Mouse (Mus musculus): ENCODE data around the gene Ahdc1. TPM values are rescaled to one million over a fixed set of nuclear protein-coding genes. Genes with fewer than 3 reads are reported as not detected.

The Ahdc1 gene
- total RNA-seq, 2 experiments from 2014 or later, result 2.9 TPM; not detected in 1

DNA sequence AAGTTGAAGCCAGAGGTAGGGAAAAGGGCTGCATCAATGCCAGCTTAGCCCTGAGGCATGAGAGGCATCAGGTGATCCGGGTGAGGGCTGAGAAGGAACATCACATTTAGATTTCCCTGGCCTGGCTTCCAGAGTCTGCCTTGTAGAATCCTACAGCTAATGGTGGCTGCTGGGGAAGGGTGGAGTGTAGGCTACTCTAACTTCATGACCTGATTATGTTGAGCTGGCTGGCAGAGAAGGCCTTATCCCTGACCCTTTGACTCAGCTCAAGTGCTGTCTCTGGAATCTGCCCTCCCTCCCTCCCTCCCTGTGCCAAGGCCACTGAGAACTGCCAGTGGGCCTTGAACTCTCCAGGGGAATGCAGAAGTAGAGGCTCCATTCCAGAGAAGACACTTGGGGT is 24.4 kb downstream of the Ahdc1 start:
- no peak for ATAC-seq (replicated peaks; ENCODE audit: low FRiP score, poor library complexity, severe bottlenecking)

DNA sequence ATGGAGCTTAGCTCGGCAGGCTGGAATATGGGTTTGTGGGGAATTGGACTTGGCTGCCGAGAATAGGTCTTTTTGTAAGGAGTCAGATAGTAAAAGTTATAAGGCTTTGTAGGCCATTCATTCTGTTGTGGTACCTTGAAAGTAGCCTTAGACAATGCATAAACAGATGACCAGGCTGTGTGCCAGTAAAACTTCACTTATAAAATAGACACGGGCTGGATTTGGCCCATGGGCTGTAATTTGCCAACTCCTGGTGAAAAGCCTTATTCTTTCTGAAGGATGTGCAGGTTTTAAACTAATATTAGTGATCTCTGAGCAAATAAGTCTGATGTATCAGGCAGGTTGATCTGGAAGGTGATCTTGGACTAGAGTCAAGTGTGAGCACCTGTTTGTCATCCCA is 24.9 kb downstream of the Ahdc1 start:
- ATAC-seq (replicated peaks; ENCODE audit: low FRiP score, poor library complexity, severe bottlenecking), result no peak

DNA sequence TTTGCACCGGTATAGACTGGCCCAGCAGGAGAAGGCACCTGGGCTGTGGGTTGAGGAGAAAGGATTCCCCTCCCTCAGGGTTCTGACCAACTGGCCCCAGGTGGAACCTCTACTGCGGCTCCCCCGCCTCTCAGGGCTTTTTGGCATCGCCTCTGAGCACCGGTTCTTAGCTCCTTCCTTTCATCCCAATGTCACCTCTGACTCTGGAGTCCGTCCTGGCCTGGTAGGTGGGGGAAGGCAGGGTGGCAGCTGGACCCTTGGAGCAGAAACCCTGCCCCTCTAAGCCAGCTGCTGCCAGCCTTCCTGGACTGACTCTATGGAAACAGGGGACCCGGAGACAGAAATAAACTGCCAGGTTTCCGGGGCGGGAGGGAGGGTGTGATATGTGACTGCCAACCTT is 26.2 kb downstream of the Ahdc1 start:
- ATAC-seq (replicated peaks; ENCODE audit: low FRiP score, poor library complexity, severe bottlenecking), result no peak

DNA sequence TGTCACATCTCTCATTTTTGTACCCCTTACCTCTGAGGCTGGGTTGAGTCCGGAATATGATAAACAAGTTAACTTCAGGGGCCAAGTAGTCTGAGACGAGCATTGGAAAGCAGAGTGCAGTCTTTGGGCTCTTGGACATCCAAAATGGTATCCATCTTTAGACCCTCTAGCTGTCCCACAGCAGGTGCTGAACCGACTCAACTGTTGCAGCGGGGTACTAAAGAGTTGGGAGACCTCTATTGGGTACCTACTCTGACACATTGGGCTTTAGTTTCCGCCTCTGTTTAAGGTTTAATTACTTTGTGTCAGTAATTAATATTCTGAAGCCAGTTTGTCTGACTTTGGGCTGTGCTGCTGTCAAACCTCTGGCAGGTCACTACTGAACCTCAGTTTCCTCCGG is 26.7 kb downstream of the Ahdc1 start:
- no peak for ATAC-seq (replicated peaks; ENCODE audit: low FRiP score, poor library complexity, severe bottlenecking)

DNA sequence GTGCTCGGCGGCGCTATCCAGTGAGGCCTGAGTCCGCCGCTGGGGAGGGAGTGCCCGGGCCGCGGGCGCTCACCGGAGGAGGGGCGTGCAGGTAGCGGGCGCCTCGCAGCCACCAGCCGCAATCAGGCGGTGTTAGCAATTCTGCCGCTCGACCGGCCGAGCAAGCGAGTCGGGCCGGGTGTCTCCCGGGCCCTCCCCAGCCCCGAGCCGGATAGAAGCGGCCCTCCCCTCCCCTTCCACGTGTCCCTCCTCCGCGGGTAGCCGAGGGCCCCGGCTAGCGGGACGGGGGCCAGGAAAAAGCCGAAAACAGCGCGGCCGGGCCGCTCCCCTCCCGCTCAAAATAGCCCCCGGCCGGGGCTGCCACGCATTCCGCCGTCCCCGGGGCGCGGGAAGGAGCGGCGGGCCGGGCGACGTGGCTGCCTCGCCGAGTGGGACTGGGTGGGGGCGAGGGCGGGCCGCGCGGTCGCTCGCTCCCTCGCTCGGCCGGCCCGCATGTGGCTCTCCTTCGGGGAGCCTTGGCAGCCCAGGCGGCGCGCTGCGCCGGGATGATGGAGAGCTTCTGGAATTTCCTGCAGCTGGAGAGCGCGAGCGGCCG is 27.6 kb downstream of the Ahdc1 start:
- no peak for ATAC-seq (replicated peaks; ENCODE audit: low FRiP score, poor library complexity, severe bottlenecking)

DNA sequence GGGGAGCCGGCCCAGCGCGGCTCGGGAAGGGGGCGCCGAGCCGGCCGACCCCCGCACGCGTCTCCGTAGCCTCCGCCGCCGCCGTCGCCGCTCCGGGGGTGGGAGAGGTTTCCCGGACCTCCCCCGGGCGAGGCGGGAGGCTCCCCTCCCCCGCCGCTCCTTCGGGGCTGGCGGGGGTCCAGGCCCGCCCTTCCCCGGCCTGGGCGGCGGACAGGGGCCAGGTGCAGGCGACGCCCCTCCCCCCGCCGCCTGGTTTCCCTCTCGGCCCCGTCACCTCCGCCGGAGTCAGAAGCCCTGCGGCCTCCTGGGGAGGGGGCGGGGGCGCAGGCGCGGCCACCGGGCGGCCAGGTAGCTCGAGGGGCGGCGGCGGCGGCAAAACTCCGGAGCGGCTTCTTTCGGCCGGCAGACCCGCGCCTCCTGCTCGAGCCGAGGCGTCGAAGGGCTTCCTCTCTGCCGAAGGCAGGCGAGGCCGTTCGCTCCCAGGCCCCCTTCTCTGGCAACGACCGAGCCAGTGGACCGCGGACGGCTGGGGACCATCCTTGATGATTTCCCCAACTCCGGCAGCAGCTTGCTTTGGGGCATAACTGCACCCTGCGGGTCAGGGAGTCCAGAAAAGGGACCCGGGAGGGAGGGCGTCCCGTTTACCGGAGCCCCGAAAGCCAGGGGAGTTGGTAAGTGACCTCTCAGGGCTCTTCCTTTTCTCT is 28.2 kb downstream of the Ahdc1 start:
- ATAC-seq (replicated peaks; ENCODE audit: low FRiP score, poor library complexity, severe bottlenecking), result no peak

DNA sequence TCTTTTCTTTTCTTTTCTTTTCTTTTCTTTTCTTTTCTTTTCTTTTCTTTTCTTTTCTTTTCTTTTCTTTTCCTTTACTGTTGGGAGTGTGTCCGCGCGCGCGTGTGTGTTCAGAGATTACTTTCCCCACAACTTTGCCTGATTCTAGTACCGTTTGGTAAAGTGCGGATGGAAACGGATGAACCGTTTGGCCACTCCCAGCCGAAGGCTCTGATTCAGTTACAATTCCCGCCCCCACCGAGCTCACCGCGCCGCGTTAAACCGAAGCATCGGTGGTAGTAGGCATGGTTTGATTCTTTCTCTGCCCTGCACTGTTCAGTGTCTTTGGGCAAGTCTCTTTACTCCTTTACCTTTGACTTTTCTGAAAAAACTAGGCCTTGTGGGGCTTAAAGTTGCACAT is 28.8 kb downstream of the Ahdc1 start:
- no peak for ATAC-seq (replicated peaks; ENCODE audit: low FRiP score, poor library complexity, severe bottlenecking)

DNA sequence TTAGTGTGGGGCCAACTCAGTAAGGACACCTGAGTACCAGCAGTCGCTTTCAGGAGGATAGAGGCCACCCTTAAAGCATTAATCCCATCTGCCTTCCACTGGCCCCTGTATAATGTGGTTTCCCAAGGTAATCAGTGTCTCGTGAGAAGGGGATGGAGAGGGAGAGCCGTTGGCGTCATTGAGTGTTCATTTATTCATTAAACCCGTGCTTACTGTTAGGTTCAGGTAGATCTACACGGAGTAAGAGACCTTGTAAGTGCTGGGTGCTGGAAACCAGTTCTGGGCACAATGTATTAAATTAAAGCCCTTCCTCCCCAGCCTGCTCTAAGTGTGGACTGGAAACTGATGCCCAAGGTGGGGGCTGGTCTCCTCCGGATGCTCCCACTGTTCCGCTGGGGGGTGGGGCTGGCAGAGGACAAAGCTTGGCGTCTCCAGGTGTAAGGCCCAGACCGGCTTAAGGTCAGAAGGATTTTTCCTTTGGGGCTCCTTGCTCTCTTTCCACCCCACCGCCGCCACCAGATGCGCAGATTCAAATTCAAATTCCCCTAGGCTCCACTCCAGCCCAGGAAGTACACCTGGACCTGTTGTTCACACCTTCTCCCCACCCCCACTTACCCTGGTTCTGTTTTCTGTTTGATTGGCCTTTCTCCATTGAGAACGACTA is 29.3 kb downstream of the Ahdc1 start:
- no peak for ATAC-seq (replicated peaks; ENCODE audit: low FRiP score, poor library complexity, severe bottlenecking)

DNA sequence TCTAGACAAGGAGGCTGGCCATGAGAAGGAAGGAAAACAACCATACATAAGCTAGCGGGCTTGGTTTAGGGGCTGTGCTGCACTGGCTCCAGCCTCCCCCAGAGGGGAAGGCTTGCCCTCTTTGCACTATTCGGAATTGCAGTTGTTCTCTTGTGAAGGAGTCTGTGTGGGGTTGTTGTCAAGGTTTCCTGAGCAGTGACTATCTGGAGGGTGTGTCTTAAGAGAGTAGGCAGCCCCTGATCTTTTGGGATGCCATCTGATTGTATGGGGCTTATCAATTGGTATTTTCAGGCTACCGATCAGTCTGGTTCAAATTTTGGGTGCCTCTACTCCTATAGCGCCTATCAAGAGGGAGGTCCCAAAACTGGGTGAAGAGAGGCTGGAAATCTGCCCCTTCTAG is 31.2 kb downstream of the Ahdc1 start:
- no peak for ATAC-seq (replicated peaks; ENCODE audit: low FRiP score, poor library complexity, severe bottlenecking)

DNA sequence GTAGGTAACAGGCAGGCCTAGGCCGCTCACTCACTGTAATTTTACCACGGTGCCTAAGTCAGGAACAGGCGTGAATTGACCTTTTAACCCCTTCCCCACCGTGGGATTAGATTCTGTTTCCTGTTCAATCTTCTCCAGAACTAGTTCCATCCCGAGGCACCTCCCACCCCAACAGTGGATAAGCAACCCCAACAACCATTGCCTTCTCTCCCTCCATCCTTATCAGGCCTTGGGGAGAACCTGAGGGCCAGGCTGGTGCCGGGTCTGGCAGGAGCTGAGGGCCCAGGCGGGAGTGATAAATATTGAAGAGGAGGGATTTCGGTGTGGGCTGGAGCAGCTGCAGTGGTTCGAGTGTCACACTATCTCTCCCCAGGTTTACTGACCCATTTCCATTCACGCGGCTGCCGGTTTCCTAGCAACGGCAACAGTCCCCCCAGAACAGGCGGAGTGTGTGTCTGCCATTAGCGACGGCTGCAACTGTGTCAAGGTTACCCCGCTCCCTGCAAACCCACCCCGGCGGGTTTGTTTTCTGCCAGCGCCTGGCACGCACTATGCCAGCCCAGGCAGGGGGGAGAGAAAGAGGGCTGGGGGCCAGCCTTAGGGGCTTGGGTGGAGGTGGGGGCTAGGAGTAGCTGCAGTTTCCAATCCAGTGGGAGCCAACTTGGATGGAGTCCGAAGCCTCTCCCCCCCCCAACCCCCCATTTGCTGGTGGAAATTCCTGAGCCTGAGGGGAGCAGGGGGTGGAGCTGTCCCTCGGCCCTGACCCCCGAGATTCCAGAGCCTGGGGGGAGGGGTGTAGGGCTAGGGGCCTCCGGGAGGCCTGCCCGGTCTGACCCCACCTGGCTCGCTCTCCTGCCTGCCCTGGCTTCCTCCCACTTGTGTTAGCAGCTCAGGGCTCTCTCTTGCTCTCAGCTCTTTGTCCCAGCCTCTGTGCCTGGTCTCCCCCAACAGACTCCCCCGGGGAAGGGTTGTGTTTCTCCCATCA is 31.9 kb downstream of the Ahdc1 start:
- ATAC-seq (replicated peaks; ENCODE audit: low FRiP score, poor library complexity, severe bottlenecking), result no peak

DNA sequence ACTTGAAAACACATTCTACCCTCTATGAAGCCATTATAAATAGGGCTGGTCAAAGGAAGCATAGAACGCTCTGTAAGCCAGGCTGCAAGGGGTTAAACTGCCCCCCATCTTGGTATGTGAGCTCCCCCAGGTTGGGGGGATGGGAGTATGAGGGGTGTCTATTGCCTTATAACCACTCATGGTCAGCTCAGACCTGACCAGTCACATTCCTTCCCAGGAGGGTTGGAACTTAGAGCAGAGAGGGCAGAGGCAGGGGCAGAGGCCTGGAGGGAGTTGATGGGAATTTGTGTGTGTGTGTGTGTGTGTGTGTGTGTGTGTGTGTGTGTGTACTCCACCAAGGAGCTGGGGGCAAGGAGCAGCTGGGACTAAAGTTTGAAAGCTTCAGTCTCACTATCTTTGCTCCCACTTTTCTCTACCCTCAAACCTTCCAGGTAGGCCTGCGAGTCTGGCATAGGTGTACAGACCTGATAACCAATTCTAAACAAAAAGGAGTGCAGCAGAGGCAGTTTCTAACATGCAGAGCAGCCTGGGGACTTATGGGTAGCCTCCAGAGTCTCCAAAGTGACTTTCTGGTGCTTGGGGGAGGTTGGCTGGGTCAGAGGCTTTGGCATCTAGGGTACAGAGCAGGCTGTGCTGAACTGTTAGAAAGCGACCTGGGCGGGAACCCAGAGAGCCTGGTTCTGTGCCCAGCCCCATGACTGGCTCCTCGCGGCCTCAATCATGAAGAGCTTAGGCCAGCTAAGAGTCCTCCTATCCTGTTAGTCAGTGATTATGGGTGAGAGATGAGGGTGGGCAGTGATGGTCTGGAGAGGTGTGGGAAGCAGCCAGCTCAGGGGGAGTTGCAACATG is 33.0 kb downstream of the Ahdc1 start:
- no peak for ATAC-seq (replicated peaks; ENCODE audit: low FRiP score, poor library complexity, severe bottlenecking)

DNA sequence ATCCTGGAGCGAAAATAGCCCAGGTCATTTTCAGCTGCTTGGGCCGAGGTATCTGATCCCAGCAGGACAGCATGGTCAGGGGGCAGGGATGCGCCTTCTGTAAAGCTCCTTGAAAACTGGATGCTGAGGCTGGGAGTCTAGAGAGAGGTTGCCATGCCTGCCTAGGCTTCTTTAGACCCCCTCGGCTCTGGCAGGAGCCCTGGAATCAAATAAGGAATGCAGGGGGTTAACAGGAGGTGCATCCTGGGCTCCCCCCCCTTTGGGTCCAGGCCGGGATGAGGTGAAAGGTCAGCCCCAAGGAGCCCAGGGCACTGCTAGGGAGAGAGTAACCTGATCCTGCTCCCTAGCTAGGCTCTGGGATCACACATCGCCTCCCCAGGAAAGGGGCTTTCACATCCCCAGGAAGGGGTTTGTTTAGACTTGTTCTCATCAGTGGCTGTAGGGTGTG is 33.6 kb downstream of the Ahdc1 start:
- ATAC-seq (replicated peaks; ENCODE audit: low FRiP score, poor library complexity, severe bottlenecking), result no peak

DNA sequence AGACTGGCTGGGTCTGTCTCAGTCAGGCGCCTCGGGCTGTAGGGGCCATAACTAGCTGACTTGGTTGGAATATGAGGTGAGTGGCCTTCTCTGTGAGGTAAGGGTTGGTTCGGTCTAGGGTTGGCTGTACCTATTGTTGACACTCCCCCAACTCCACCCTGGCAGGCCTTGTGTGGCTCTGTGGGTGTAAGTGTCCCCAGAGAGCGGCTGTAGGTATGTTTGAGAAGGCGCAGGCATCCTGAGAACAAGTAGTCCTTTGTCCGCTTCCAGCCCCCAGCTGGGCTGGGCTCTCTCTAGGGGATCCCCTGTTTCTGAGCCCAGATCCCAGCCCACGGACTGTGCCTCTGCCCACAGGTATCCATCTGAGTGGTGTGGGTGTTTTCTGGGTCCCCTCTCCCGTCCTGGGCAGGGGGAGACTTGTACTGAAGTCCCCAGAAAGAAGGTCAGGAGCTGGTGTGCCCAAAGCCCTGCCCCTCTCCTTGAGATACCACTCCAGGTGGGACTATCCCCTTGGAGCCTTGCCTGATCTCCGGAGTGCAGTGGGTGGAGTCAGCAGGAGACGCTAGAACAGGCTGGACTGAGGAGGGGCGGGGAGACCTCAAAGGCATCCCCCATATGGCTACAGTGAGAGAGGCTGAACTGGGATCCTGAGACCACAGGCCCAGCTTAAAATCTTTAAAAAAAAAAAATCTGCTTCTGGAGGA is 34.9 kb downstream of the Ahdc1 start:
- ATAC-seq (replicated peaks; ENCODE audit: low FRiP score, poor library complexity, severe bottlenecking), result no peak

DNA sequence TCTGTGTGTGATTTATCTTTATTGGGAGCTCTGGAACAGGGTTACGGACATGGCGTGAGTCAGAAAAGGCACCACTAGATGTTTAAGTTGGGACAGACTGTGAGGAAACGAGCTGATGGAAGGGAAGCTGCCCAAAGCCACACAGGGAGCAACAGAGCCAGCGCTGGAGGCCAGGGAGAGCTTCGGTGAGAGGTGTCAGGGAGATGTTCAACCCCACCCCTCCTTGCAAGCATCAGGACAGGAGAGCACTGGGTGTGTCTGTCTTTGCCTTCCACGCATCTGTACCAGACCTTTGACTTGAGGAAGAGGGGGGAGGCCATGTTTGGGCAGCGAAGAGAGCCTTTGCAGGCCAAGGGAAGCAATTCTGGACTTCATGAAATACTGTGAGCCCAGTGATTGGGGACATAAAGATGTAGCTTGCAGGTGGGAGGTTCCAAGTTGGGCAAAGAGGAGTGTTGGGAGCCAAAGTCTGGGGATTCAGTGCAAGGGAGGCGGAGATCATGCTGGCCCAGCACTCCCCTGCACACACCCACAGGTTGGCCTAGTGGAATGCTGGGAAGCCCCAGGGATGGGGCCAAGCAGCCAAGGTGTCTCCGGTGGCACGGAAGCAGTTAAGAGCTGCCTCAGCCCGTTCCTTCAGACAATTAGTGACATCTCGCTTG is 35.8 kb downstream of the Ahdc1 start:
- no peak for ATAC-seq (replicated peaks; ENCODE audit: low FRiP score, poor library complexity, severe bottlenecking)

DNA sequence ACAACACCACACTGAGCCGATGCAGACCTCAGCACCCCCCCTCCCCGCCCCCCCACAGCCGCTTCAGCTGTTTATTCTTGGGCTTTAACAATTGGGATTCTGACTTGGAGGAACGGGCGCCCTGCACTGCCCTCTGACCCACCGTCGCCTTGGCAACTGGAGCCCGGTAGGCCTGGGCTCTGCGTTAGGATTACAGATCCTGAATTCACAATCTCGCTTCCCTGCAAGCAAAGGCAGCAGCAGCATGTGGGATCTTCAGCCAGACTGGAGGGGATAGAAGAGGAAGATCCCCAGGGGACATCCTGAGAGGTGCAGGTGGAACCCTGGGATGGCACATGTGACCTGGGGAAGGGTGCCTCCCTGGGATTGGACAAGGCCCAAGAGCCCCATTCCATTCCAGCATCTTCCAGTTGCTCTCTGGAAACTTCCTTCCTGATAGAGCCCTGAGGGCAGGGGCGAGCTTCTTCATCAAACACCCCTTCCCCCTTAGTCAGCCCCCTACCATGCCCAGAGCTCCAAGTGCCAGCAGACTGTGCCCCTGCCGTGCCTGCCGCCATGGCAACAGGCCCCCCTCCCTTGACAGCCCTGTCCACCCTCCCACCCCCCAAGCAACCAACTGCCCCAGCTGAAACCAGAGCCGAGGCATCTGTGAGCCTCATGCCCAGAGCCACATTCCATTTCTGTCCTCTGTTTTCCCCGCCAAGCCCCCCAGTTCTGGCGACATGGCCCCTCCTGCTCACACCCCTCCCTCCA is 36.5 kb downstream of the Ahdc1 start:
- no peak for ATAC-seq (replicated peaks; ENCODE audit: low FRiP score, poor library complexity, severe bottlenecking)

DNA sequence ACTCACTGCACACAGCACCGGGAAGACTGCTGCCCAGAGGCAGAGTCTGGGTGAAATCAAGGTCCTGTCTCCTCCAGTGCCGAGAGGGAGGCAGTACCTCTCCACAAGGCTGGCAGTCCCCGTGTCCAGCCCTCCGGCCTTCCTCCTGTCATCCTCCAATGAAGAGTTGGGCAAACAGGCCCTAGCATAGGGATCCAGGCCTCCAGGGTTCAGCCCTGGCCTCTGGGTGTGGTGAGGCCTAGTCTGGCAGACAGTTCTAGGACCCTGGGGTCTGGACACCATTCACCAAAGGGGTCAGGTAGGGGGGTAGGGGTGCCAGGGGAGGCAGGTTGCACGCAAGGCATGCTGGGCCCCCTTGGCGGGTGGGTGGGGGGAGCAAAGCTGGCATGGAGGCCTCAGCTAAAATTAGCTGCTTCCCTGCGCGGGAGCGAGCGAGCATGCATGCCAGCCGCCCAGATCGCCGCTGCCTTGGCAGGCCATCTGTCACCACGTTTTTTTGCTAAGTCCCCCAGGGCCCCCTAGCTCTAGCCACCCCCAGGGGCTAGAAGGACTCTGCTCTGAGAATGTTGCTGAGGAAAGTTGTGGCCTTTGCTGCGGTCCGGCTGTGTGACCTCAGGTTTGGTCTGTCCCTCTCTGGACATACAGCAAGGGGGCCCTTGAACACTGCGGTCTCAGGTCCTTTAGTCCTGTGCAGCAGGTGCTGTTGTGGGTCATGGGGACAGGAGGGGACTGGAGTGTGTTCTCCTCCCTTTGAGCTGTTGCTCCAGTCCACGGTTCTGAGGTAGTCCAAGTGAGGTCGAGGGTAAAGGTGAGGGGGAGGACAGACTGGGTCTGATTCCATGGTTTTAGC is 38.2 kb downstream of the Ahdc1 start:
- ATAC-seq (replicated peaks; ENCODE audit: low FRiP score, poor library complexity, severe bottlenecking), result no peak
